Mouse (Mus musculus) cortical plate, adult 2 months (tissue): ENCODE measurements around the gene Gpbp1l1. TPM values are rescaled to one million over a fixed set of nuclear protein-coding genes. Genes with fewer than 3 reads are reported as not detected.

Source experiments
- H3K27ac ChIP-seq: fragments of 200-500 bp; 2 replicates; pipeline ENCODE4 v1.5.1; 2012; ENCODE audit warnings: low read length, control low read depth, inconsistent platforms; ENCODE audit not compliant: insufficient read depth
- H3K4me1 ChIP-seq: fragments of 200-500 bp; 2 replicates; pipeline ENCODE4 v1.6.1; 2011; ENCODE audit warnings: low read length; ENCODE audit not compliant: control insufficient read depth, insufficient read depth
- H3K4me3 ChIP-seq: fragments of 200-500 bp; 2 replicates; pipeline ENCODE4 v1.5.1; 2011; ENCODE audit warnings: mild to moderate bottlenecking, low read length, control low read depth; ENCODE audit not compliant: insufficient read depth
- CTCF ChIP-seq: fragments of 200-500 bp; IDR thresholded peaks from 2 replicates; pipeline ENCODE4 v1.5.1; 2011; ENCODE audit warnings: mild to moderate bottlenecking, control low read depth, low read length; ENCODE audit not compliant: insufficient read depth; ENCODE audit errors: extremely low read depth
- POLR2A ChIP-seq: fragments of 200-500 bp; IDR thresholded peaks from 2 replicates; pipeline ENCODE4 v1.6.1; 2011; ENCODE audit warnings: mild to moderate bottlenecking, low read length, control low read depth; ENCODE audit not compliant: insufficient read depth; ENCODE audit errors: extremely low read depth
- polyA plus RNA-seq: library from polyadenylated mRNA; depleted of rRNA; stranded (reverse); fragments of >200 nt; gene quantifications from 2 replicates; pipeline ENCODE4 v1.2.3, GENCODE M21; 2012; rRNA removed

Gene Gpbp1l1
- polyA plus RNA-seq, 1 experiment = 40.6 TPM

DNA sequence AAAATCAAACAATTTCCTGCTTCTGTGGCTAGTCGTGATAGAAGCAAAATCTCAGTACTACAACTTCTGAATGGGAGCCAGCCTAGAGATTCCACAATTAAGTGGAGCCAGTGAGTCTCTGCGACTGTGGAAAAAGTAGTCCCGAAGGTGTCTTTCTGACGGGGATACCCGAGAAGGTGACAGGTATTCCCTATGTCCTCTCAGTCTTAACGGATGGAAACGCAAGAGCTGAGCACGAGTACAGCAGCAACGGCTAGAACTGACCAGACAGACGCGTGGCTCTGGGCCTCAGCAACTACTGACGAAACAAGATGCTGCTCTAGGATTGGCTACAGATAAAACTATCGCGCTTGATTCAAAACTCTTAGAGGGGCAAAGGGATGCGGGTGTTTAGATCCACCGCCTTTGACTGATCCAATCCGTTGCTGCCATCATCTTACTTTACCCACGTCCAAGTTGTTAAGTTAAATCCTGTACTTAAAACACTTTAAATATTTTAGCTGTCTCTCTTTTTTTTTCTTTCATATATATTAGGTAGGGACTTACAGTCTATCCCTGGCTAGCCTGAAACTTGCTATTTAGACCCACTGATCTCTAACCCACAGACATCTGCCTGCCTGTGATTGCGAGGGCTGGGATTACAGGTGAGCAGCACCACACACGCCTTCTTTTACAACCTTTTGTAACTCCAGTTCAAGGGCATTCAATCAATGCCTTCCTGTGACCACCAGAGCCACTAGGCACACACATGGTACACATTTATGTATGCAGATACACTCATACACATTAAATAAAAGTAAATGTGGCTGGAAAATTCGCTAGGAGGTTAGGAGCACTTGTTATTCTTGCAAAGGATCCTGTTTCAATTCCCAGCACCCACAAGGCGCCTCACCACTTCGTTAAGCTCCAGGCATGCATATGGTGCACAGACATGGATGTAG, 70.5 kb downstream of the Gpbp1l1 start, which contains the start of gene Nasp:
Gene Nasp (minus strand): TSS at position 220 of the 941 bp plus-strand sequence.
- 0 out of 2 replicates have a peak within 1 kb of the TSS, but pooled peaks have one; percentile 2 for H3K27ac ChIP-seq
- peak within 1 kb of the TSS; percentile 63 for H3K4me3 ChIP-seq
- no peak for TF ChIP-seq POLR2A
- no peak for TF ChIP-seq CTCF
- no peaks in the 10 kb centered on the region for H3K4me1 ChIP-seq

DNA sequence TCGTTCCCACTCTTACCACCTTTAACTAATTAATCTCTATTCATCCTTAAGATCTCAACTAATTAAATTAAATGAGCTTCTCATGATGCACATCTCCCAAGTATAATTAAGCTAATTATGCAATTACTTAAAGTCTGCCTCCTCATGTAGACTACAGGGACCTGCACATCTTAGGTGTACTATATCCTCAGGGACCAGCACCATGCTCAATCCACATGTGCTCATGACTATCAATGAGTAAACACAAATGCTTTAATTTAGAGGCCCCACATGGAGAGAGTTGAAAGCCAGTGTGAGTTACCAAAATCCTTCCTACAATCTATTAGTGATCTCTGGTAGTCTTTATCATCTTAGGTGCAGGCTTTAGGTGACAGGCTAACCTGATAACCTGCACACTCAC, 77.7 kb downstream of the Gpbp1l1 start:
- H3K27ac ChIP-seq = no peak overlapping the region
- no peaks in the 10 kb centered on the region for H3K4me1 ChIP-seq
- no peak for TF ChIP-seq CTCF
- no peak for TF ChIP-seq POLR2A
- no peak overlapping the region for H3K4me3 ChIP-seq

DNA sequence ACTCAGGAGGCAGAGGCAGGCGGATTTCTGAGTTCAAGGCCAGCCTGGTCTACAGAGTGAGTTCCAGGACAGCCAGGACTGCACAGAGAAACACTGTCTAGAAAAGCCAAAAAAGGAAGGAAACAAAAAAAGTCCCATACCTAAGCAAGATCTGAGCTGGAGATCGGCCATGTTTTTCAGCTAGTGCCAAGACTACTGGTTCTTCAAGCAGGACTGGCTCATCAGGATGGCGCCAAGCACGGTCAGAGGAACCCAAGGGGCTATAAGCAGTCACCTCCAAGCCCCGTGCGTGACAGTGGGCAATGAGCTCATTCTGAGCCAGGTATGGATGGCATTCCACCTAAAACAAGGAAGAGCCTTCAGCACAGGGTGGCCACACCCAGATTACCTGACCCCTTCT, 81.4 kb downstream of the Gpbp1l1 start:
- no peaks in the 10 kb centered on the region for H3K4me1 ChIP-seq
- H3K4me3 ChIP-seq = no peak overlapping the region
- TF ChIP-seq POLR2A (no peak), CTCF (no peak)
- H3K27ac ChIP-seq = no peak overlapping the region

DNA sequence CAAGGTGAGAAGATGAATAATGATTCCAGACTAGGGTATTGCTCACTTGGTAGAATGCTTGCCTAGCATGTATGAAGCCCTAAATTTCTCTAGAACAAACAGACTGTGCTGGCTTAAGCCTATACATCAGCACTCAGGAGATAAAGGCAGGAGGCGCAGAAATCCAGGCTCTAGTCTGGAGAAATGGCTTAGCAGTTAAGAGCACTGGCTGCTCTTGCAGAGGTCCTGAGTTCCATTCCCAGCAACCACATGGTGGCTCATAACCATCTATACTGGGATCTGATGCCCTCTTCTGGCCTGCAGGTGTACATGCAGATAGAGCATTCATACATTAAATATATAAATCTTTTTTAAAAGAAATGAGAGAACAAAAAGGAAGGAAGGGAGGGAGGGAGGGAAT, 84.6 kb downstream of the Gpbp1l1 start:
- TF ChIP-seq POLR2A (no peak), CTCF (no peak)
- no peak overlapping the region for H3K27ac ChIP-seq

More for the DNA sequence above, 84.6 kb downstream of the Gpbp1l1 start:
- H3K4me3 ChIP-seq = no peak overlapping the region
- peaks cover 2% of the 10 kb centered on the region; the same call in 1 of the 2 replicates for H3K4me1 ChIP-seq

Other genes starting within 250 kb of the Gpbp1l1 start
- 87.3 and 98.0 TPM in 2 replicates for gene Mast2, start 93.5 kb upstream of the Gpbp1l1 start, polyA plus RNA-seq
- 7.0 and 7.9 TPM in 2 replicates for gene Ipp, start 50.1 kb upstream of the Gpbp1l1 start, polyA plus RNA-seq
- gene Tmem69, start 1.7 kb upstream of the Gpbp1l1 start, polyA plus RNA-seq = 8.4 and 9.0 TPM in 2 replicates
- gene Ccdc17, start 39.0 kb downstream of the Gpbp1l1 start, polyA plus RNA-seq = 5.0 and 8.3 TPM in 2 replicates
- 23.5 and 25.1 TPM in 2 replicates for gene Nasp, start 70.3 kb downstream of the Gpbp1l1 start, polyA plus RNA-seq
- gene Akr1a1, start 94.0 kb downstream of the Gpbp1l1 start, polyA plus RNA-seq = 519 and 547 TPM in 2 replicates
- 222 and 249 TPM in 2 replicates for gene Prdx1, start 127.9 kb downstream of the Gpbp1l1 start, polyA plus RNA-seq
- 15.6 and 18.7 TPM in 2 replicates for gene Mmachc, start 150.7 kb downstream of the Gpbp1l1 start, polyA plus RNA-seq
- 19.3 and 19.8 TPM in 2 replicates for gene Ccdc163, start 150.9 kb downstream of the Gpbp1l1 start, polyA plus RNA-seq
- 6.8 and 7.5 TPM in 2 replicates for gene Tesk2, start 163.3 kb downstream of the Gpbp1l1 start, polyA plus RNA-seq
- 21.6 and 22.2 TPM in 2 replicates for gene Toe1, start 250.0 kb downstream of the Gpbp1l1 start, polyA plus RNA-seq